Mouse (Mus musculus) kidney, adult 2 months (tissue): ENCODE results near the gene Dis3l2. TPM values are rescaled to one million over a fixed set of nuclear protein-coding genes. Genes with fewer than 3 reads are reported as not detected.
A peak's percentile ranks its signal among the peaks of the same experiment; 100 is the strongest.

Experiments used
- DNase-seq: peaks from one replicate; pipeline ENCODE4 v3.0.0; 2021
- H3K27ac ChIP-seq: fragments of 200-500 bp; 2 replicates; pipeline ENCODE4 v1.5.1; 2012; ENCODE audit warnings: low read depth, low read length, control low read depth, inconsistent platforms; ENCODE audit not compliant: insufficient read depth
- H3K27me3 ChIP-seq: fragments of 200-500 bp; replicated peaks from 2 replicates; pipeline ENCODE4 v1.6.1; 2012; ENCODE audit warnings: mild to moderate bottlenecking, moderate library complexity, low read length, inconsistent platforms; ENCODE audit not compliant: control insufficient read depth, insufficient read depth
- H3K36me3 ChIP-seq: fragments of 200-500 bp; 2 replicates; pipeline ENCODE4 v1.6.1; 2012; ENCODE audit warnings: mild to moderate bottlenecking, moderate library complexity, low read length, inconsistent platforms; ENCODE audit not compliant: control insufficient read depth, insufficient read depth
- H3K4me1 ChIP-seq: fragments of 200-500 bp; 2 replicates; pipeline ENCODE4 v1.6.1; 2011; ENCODE audit warnings: low read length; ENCODE audit not compliant: control insufficient read depth, insufficient read depth
- H3K4me3 ChIP-seq: fragments of 200-500 bp; 2 replicates; pipeline ENCODE4 v1.5.1; 2011; ENCODE audit warnings: mild to moderate bottlenecking, low read depth, low read length, control low read depth; ENCODE audit not compliant: insufficient read depth
- CTCF ChIP-seq: fragments of 200-500 bp; conservative IDR thresholded peaks from 2 replicates; pipeline ENCODE4 v1.5.1; 2011; ENCODE audit warnings: low read depth, mild to moderate bottlenecking, control low read depth, low read length, moderate library complexity, mixed read lengths; ENCODE audit not compliant: insufficient read depth, insufficient read length
- POLR2A ChIP-seq: fragments of 200-500 bp; IDR thresholded peaks from one replicate; pipeline ENCODE4 v1.6.1; 2011; ENCODE audit warnings: low read depth, low read length, control low read depth
- WGBS: fragments of 180-500 bp; shearing (Covaris S2); methylation state at CpG from one replicate; pipeline ENCODE4 v1.1.7; 2018; 5-methylcytosine and 5-hydroxymethylcytosine counted together
- polyA plus RNA-seq: library from polyadenylated mRNA; depleted of rRNA; stranded (reverse); fragments of >200 nt; gene quantifications from 2 replicates; pipeline ENCODE4 v1.2.3, GENCODE M21; 2012

Gene Dis3l2
- polyA plus RNA-seq, 1 experiment: 15.7 TPM

DNA sequence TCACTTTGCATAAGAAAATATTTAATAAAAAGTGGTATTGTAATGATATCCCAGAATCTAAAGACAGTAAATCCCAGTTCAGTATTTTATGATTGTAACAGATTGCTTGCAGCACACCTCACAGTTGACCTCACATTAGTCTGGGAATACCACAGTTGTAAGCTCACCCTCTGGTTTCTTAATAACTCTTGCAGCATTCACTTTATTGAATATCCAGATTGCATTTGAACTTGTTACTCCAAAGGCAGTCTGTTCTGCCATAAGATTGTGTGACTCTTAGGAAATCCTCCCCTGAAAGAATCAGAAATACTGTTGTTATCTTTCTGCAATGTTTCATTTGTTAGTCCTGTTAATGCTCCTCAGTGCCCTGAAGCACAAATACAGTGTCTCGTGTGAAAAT is 230.0 kb downstream of the Dis3l2 start:
- no peak overlapping the region for H3K4me3 ChIP-seq
- no peaks in the 10 kb centered on the region; the same call in 1 of the 2 replicates for H3K36me3 ChIP-seq
- no peak for TF ChIP-seq POLR2A
- no peak for TF ChIP-seq CTCF
- H3K4me1 ChIP-seq: no peaks in the 10 kb centered on the region
- H3K27me3 ChIP-seq: no peaks in the 10 kb centered on the region
- no peak for DNase-seq
- WGBS: 93% methylated on average over 1 of the region's 1 CpGs
- H3K27ac ChIP-seq: no peak overlapping the region

DNA sequence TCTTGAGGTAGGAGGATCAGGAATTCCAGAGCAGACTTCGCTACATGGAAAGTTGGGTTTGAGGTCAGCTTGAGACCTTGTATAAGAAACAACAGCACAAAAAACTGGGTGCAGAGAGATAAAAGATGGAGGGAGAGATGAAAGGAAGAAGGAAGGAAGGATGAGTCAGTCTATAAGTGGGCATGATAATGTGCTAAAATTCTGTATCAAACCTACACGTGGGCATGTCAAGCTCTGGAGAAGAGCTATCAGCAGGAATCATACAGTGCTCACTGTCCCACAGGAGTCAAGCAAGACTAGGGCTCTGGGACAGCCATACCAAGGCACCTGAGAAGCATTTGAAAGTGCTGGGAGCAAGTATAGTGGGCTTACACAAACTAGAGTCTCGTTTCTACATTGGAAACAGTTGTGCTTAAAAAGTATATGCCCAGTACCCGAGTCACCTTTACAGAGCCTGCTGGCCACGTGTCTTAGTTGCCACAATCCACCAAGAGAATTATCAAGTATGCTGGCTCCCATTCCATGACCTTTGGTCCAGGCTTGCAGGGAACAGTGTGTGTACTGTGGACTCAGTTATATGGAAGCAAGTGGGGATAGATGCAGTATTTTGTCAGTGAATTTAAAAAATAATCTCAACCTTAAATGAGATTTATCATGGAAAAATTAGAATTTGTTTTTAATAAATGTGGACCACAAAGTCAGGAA is 248.0 kb downstream of the Dis3l2 start:
- DNase-seq: peak; percentile 67
- WGBS: 73% methylated on average over 5 of the region's 5 CpGs
- H3K27ac ChIP-seq: no peak overlapping the region
- no peak for TF ChIP-seq POLR2A
- no peak for TF ChIP-seq CTCF
- no peaks in the 10 kb centered on the region for H3K36me3 ChIP-seq
- H3K27me3 ChIP-seq: no peaks in the 10 kb centered on the region
- H3K4me1 ChIP-seq: no peaks in the 10 kb centered on the region; the same call in 1 of the 2 replicates
- H3K4me3 ChIP-seq: no peak overlapping the region

DNA sequence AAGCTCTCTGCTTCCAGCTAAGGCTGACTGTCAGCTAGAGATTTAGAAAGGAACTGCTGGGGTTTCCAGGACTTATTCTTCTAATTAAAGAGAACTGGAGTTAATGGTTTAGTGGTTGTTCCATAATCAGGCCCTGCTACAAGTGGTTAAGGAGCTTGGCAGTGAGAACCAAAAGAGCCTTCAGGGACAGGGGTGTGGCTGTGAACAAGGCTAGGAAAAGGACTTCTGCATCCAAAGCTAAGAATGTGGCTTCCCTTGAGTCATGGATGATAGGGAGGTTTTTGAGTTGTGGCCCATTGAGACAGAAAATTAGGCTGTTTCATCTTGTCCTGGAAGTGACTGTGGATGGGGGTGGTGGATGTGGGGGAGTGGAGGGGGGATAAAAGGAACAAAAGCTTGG is 252.2 kb downstream of the Dis3l2 start:
- Histone ChIP-seq H3K27ac (no peak overlapping the region), H3K4me3 (no peak overlapping the region), H3K4me1 (no peaks in the 10 kb centered on the region; the same call in 1 of the 2 replicates), H3K27me3 (no peaks in the 10 kb centered on the region), H3K36me3 (no peaks in the 10 kb centered on the region)
- DNase-seq: no peak
- TF ChIP-seq POLR2A: no peak
- TF ChIP-seq CTCF: no peak

DNA sequence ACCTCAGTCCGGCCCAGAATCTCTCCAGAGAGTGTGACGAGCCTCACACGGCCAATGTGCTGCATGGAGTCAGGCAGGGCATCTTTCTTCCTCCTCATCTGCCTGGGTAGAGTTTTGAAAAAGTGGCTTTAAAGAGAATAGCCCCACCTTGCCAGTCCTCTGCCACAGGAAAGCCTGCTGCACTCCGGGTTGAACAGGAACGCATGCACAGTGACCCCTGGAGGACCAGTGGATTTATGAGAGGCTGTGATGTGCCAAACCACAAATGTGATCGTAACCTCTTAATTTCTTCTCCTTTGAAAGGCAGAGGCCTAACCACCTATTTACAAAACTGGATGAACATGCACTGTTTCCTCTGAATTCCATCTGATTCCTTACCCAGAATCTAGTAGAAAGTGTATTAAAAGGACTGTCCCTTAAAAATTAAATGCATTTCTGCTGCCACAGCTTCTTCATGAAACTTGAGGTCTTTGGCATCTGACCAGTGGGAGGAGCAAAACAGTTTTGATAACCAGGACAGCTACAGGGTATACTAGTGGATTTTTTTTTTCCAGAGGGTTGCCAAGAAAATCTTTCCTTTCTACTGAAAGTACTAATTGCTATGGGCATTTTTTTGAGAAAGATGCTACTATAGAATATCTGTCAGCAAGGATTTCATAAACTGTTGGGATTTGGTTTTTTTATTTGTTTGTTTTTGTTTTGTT is 264.8 kb downstream of the Dis3l2 start:
- no peaks in the 10 kb centered on the region for H3K27me3 ChIP-seq
- peak; percentile 70 for DNase-seq
- 32% methylated on average over 6 of the region's 6 CpGs for WGBS
- no peaks in the 10 kb centered on the region for H3K36me3 ChIP-seq
- H3K4me1 ChIP-seq: no peaks in the 10 kb centered on the region
- no peak overlapping the region for H3K27ac ChIP-seq
- H3K4me3 ChIP-seq: no peak overlapping the region
- TF ChIP-seq POLR2A (no peak), CTCF (peak; percentile 61)

DNA sequence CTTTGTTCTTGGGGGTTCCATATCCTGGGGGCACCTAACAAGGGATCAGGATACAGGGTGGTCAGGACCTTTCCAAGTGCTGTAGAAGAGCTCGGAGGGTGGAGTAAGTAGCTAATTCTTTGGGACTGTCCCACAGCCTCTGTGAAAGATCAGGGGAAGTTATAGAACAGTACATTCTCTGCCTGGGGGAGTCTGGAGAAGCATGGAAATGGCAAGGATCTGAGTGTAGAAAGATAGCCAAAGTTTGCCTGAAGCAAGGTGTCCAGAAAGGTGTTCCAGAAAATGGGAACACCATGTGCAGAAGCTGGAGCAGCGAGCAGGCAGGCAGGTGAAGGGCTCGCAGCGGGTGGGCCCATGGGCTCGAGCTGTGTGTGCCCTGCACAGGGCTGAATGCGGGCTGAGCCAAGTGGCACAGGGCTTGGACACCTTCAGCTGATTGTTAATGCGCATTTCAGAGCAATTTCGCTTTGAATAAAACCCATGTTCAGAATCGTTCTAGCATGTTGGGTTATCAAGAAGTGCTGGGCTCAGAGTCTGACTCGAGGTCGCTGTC is 265.6 kb downstream of the Dis3l2 start:
- Histone ChIP-seq H3K27ac (no peak overlapping the region), H3K36me3 (no peaks in the 10 kb centered on the region), H3K27me3 (no peaks in the 10 kb centered on the region), H3K4me1 (no peaks in the 10 kb centered on the region), H3K4me3 (no peak overlapping the region)
- no peak for TF ChIP-seq POLR2A
- TF ChIP-seq CTCF: no peak
- no peak for DNase-seq
- 88% methylated on average over 11 of the region's 11 CpGs for WGBS

DNA sequence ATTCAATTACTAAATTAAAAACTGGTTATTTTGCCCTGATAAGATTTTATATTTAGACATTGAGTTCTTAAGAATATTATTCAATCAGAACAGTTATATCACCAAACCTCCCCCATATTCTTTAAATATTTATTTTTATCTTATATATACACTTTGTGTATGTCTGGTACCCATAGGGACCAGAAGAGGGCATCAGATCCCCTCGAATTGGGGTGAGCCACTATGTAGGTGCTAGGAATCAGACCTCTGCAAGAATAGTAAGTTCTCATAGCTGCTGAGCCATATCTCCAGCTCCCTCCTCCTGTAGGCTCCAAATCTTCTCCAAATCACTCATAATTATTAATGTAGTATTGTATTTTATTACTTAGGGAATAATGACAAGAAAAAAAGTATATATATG is 269.1 kb downstream of the Dis3l2 start:
- no peak overlapping the region for H3K4me3 ChIP-seq
- H3K4me1 ChIP-seq: no peaks in the 10 kb centered on the region
- H3K36me3 ChIP-seq: no peaks in the 10 kb centered on the region
- no peak for DNase-seq
- WGBS: 47% methylated on average over 1 of the region's 1 CpGs
- H3K27ac ChIP-seq: no peak overlapping the region
- TF ChIP-seq CTCF (no peak; the same call in 1 of the 2 replicates), POLR2A (no peak)
- no peaks in the 10 kb centered on the region for H3K27me3 ChIP-seq

DNA sequence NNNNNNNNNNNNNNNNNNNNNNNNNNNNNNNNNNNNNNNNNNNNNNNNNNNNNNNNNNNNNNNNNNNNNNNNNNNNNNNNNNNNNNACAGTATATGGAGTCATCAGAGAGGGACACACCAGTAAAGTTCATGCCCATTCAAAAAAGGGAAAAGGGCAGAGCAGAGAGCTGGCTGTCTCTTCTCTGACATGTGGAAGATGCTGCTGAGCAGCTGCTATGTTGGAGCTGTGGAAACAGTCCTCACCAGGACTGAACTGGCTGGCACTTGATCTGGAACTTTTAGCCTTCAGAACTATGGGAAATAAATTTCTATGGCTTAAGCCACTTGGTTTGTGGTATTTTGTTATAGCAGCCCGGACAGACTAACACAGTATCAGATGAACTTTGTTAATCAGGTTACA is 273.4 kb downstream of the Dis3l2 start:
- Histone ChIP-seq H3K27me3 (no peaks in the 10 kb centered on the region), H3K27ac (no peak overlapping the region), H3K4me1 (no peaks in the 10 kb centered on the region), H3K4me3 (no peak overlapping the region), H3K36me3 (no peaks in the 10 kb centered on the region)
- DNase-seq: no peak
- WGBS: 67% methylated on average over 1 of the region's 1 CpGs
- TF ChIP-seq CTCF (no peak), POLR2A (no peak)
